Mouse (Mus musculus): Measurements from ENCODE around the gene Shroom4. TPM values are rescaled to one million over a fixed set of nuclear protein-coding genes. Genes with fewer than 3 reads are reported as not detected.
A peak's percentile ranks its signal among the peaks of the same experiment; 100 is the strongest.

Shroom4 gene
- total and polyA plus RNA-seq, 2 experiments from 2014 or later, result 0.56 to 3.6 TPM

GRCm38 (mm10) chrX:6400398-6401020 lies 855 bp downstream of the Shroom4 start:
- WGBS, result 24% methylated on average over 36 of the region's 49 CpGs
- peak overlapping the region; percentile 56 for H3K4me3 ChIP-seq (ENCODE audit: low read depth, low read length)
- TF ChIP-seq CTCF (IDR thresholded peaks at IDR 0.05; ENCODE audit: low read depth), result no peak
- no peaks in the 10 kb centered on the region for H3K36me3 ChIP-seq (ENCODE audit: insufficient read depth)
- no peaks in the 10 kb centered on the region for H3K27me3 ChIP-seq (ENCODE audit: insufficient read depth, low read length)
- peak; percentile 12 for DNase-seq
- H3K4me1 ChIP-seq (ENCODE audit: insufficient read depth), result no peaks in the 10 kb centered on the region
- H3K9me3 ChIP-seq (ENCODE audit: low read length), result no peaks in the 10 kb centered on the region
- H3K27ac ChIP-seq (ENCODE audit: low read depth, low read length), result peak overlapping the region; percentile 50; the same call in 1 of the 2 replicates
- peak overlapping the region; percentile 59 for H3K9ac ChIP-seq
- H3K4me2 ChIP-seq (ENCODE audit: low read depth), result peak overlapping the region; percentile 65
- ATAC-seq, result peak; percentile 28

DNA sequence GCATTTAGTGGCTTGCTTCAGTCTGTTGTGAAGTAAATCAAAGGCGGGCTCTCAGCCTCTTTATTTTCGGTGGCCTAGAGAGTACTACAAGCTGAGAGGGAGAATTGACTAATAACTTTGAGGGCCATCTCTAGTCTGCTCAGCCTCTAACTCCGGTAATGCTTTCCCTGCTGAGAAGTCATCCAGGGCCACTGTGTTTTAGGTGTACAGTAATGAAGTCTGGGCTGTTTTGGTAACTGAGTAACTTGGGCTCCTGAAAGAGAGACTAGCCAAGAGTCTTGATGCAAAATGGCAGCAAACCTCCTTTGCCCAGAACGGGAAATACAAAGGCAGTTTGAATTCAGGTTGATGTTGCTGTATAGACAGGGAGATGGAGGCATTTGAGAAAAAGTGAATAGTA lies 3.3 kb downstream of the Shroom4 start:
- no peak overlapping the region for H3K27ac ChIP-seq (ENCODE audit: low read depth, low read length)
- H3K4me1 ChIP-seq (ENCODE audit: insufficient read depth), result no peaks in the 10 kb centered on the region
- no peaks in the 10 kb centered on the region for H3K36me3 ChIP-seq (ENCODE audit: insufficient read depth)
- H3K27me3 ChIP-seq (ENCODE audit: insufficient read depth, low read length), result no peaks in the 10 kb centered on the region
- TF ChIP-seq CTCF (IDR thresholded peaks at IDR 0.05; ENCODE audit: low read depth), result no peak
- no peak for DNase-seq
- ATAC-seq, result no peak
- no peak overlapping the region for H3K4me3 ChIP-seq (ENCODE audit: low read depth, low read length)
- WGBS, result 77% methylated on average over 4 of the region's 4 CpGs
- no peaks in the 10 kb centered on the region for H3K9me3 ChIP-seq (ENCODE audit: low read length)
- H3K9ac ChIP-seq, result no peak overlapping the region
- H3K4me2 ChIP-seq (ENCODE audit: low read depth), result no peak overlapping the region

GRCm38 (mm10) chrX:6409114-6409513 lies 9.5 kb downstream of the Shroom4 start:
- Histone ChIP-seq H3K36me3 (ENCODE audit: insufficient read depth) (no peaks in the 10 kb centered on the region), H3K9me3 (ENCODE audit: low read length) (no peaks in the 10 kb centered on the region), H3K4me3 (ENCODE audit: low read depth, low read length) (no peak overlapping the region), H3K27ac (ENCODE audit: low read depth, low read length) (no peak overlapping the region), H3K27me3 (ENCODE audit: insufficient read depth, low read length) (no peaks in the 10 kb centered on the region), H3K4me2 (ENCODE audit: low read depth) (no peak overlapping the region), H3K9ac (no peak overlapping the region), H3K4me1 (ENCODE audit: insufficient read depth) (no peaks in the 10 kb centered on the region)
- WGBS, result 75% methylated on average over 6 of the region's 6 CpGs
- DNase-seq, result no peak
- ATAC-seq, result no peak
- no peak for TF ChIP-seq CTCF (IDR thresholded peaks at IDR 0.05; ENCODE audit: low read depth)

DNA sequence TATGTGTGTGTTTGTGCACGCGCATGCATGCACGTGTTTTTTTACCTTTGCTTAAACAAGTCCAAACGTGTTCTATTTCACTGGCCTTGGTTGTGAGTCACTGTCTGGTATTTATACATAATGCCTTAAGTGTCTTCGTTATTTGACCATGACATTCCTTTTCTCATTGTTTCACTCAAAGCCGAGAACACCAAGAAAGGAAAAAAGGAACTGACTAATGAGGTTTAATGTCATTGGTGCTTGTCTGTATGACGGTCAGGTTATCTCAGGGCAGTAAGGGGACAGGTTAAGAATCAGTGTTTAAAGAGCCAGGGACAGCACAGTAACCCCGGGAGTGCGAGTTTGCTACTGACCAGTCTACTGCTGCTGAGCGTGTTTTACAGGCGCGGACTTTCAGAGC lies 15.8 kb downstream of the Shroom4 start:
- ATAC-seq, result no peak
- no peaks in the 10 kb centered on the region for H3K36me3 ChIP-seq (ENCODE audit: insufficient read depth)
- H3K4me2 ChIP-seq (ENCODE audit: low read depth), result no peak overlapping the region
- no peaks in the 10 kb centered on the region for H3K9me3 ChIP-seq (ENCODE audit: low read length)
- DNase-seq, result no peak
- H3K4me3 ChIP-seq (ENCODE audit: low read depth, low read length), result no peak overlapping the region
- no peak overlapping the region for H3K27ac ChIP-seq (ENCODE audit: low read depth, low read length)
- H3K27me3 ChIP-seq (ENCODE audit: insufficient read depth, low read length), result no peaks in the 10 kb centered on the region
- no peak for TF ChIP-seq CTCF (IDR thresholded peaks at IDR 0.05; ENCODE audit: low read depth)
- 65% methylated on average over 12 of the region's 12 CpGs for WGBS
- H3K9ac ChIP-seq, result no peak overlapping the region
- H3K4me1 ChIP-seq (ENCODE audit: insufficient read depth), result no peaks in the 10 kb centered on the region

DNA sequence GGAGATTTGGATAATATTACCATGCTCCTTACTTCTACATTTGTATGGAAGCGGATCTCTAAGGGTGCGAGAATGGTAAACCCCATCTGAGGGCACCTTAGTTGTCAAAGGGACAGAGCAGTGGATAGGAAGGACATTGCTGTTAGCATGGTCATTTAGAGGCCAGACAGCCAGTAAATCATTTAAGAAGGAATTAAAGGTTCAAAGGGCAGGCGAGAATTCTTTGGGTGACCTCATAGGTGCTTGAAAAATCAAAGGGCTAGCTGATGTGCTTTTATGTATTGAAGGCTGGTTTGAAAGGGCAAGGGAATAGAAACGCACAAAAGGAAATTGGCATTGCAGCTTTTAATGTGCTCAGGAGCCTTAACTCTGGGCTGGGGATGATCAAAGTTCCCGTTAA lies 16.3 kb downstream of the Shroom4 start:
- Histone ChIP-seq H3K4me2 (ENCODE audit: low read depth) (no peak overlapping the region), H3K9me3 (ENCODE audit: low read length) (no peaks in the 10 kb centered on the region), H3K4me1 (ENCODE audit: insufficient read depth) (no peaks in the 10 kb centered on the region), H3K27me3 (ENCODE audit: insufficient read depth, low read length) (no peaks in the 10 kb centered on the region), H3K36me3 (ENCODE audit: insufficient read depth) (no peaks in the 10 kb centered on the region), H3K4me3 (ENCODE audit: low read depth, low read length) (no peak overlapping the region), H3K27ac (ENCODE audit: low read depth, low read length) (no peak overlapping the region), H3K9ac (no peak overlapping the region)
- 56% methylated on average over 5 of the region's 5 CpGs for WGBS
- no peak for ATAC-seq
- DNase-seq, result no peak
- TF ChIP-seq CTCF (IDR thresholded peaks at IDR 0.05; ENCODE audit: low read depth), result no peak

GRCm38 (mm10) chrX:6418140-6418539 lies 18.5 kb downstream of the Shroom4 start:
- no peak for ATAC-seq
- DNase-seq, result no peak

DNA sequence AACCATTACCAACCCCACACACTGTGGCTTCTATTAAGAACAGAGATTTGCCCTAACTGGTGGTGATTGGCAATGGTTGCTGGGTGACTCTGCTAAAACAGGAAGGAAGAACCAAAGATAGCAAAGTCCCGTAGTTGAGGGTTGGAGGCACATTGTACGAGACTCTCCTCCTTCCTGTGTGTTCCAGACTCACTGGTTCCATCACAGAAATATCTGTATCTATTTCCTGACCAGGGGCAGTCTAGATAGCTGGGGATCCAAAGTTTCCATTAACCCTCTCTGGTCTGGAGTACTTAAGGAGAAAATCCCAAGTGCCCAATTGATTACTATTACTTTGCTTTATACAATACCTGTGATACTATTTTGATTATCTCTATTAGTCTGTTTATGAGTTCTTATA lies 35.6 kb downstream of the Shroom4 start:
- no peak for TF ChIP-seq CTCF (IDR thresholded peaks at IDR 0.05; ENCODE audit: low read depth)
- 87% methylated on average over 2 of the region's 2 CpGs for WGBS

More at GRCm38 (mm10) chrX:6418140-6418539, 18.5 kb downstream of the Shroom4 start:
- H3K9ac ChIP-seq, result no peak overlapping the region
- no peak overlapping the region for H3K4me2 ChIP-seq (ENCODE audit: low read depth)
- H3K4me3 ChIP-seq (ENCODE audit: low read depth, low read length), result no peak overlapping the region
- no peaks in the 10 kb centered on the region for H3K27me3 ChIP-seq (ENCODE audit: insufficient read depth, low read length)
- no peaks in the 10 kb centered on the region for H3K4me1 ChIP-seq (ENCODE audit: insufficient read depth)
- WGBS, result 36% methylated on average over 4 of the region's 4 CpGs
- no peak overlapping the region for H3K27ac ChIP-seq (ENCODE audit: low read depth, low read length)
- H3K9me3 ChIP-seq (ENCODE audit: low read length), result no peaks in the 10 kb centered on the region
- no peaks in the 10 kb centered on the region for H3K36me3 ChIP-seq (ENCODE audit: insufficient read depth)
- no peak for TF ChIP-seq CTCF (IDR thresholded peaks at IDR 0.05; ENCODE audit: low read depth)

More for the DNA sequence above, 35.6 kb downstream of the Shroom4 start:
- H3K36me3 ChIP-seq (ENCODE audit: insufficient read depth), result no peaks in the 10 kb centered on the region
- DNase-seq, result no peak
- no peak overlapping the region for H3K4me3 ChIP-seq (ENCODE audit: low read depth, low read length)
- no peaks in the 10 kb centered on the region for H3K4me1 ChIP-seq (ENCODE audit: insufficient read depth)
- H3K4me2 ChIP-seq (ENCODE audit: low read depth), result no peak overlapping the region
- H3K9ac ChIP-seq, result no peak overlapping the region
- ATAC-seq, result no peak
- H3K27me3 ChIP-seq (ENCODE audit: insufficient read depth, low read length), result no peaks in the 10 kb centered on the region
- no peaks in the 10 kb centered on the region for H3K9me3 ChIP-seq (ENCODE audit: low read length)
- no peak overlapping the region for H3K27ac ChIP-seq (ENCODE audit: low read depth, low read length)
